Comparison of ENCODE assay signal across 8 mouse cellular contexts in genomic region chr8:111538194-111538593, GRCm38 (mm10). TPM values are rescaled to one million over a fixed set of nuclear protein-coding genes. Genes with fewer than 3 reads are reported as not detected.
DNase-seq lines count a peak whose midpoint lies in the region; ATAC-seq and TF ChIP-seq lines count a peak whose summit lies in the region.

No protein-coding gene starts in this region.

- H3K36me3 ChIP-seq in G1E (replicated peaks): peaks cover 32% of the 10 kb centered on the region
- H3K36me3 ChIP-seq in embryonic facial prominence, embryonic 14.5 days (ENCODE audit: control insufficient read depth, insufficient read depth, low read length): peaks cover 5% of the 10 kb centered on the region; the same call in 1 of the 2 replicates
- H3K36me3 ChIP-seq in hindbrain, embryonic 13.5 days: no peaks in the 10 kb centered on the region
- 0 out of 2 replicates have a peak, but pooled peaks cover 4% of the 10 kb centered on the region for H3K36me3 ChIP-seq in liver, embryonic 12.5 days
- no peaks in the 10 kb centered on the region for H3K36me3 ChIP-seq in neural tube, embryonic 14.5 days (ENCODE audit: control insufficient read depth, insufficient read depth, low read length)

- H3K27me3 ChIP-seq in G1E (ENCODE audit: insufficient read depth, low read length): no peaks in the 10 kb centered on the region
- H3K27me3 ChIP-seq in embryonic facial prominence, embryonic 14.5 days (replicated peaks; ENCODE audit: control insufficient read depth, insufficient read depth, low read length): no peaks in the 10 kb centered on the region
- no peaks in the 10 kb centered on the region for H3K27me3 ChIP-seq in hindbrain, embryonic 13.5 days
- no peaks in the 10 kb centered on the region for H3K27me3 ChIP-seq in liver, embryonic 12.5 days (replicated peaks)
- H3K27me3 ChIP-seq in neural tube, embryonic 14.5 days (ENCODE audit: control insufficient read depth, insufficient read depth, low read length): no peaks in the 10 kb centered on the region

- ATAC-seq in G1E (ENCODE audit: extremely low read depth, insufficient number of reproducible peaks, low FRiP score, poor library complexity, severe bottlenecking): no peak
- no peak for ATAC-seq in embryonic facial prominence, embryonic 14.5 days (ENCODE audit: low read depth)
- no peak for ATAC-seq in hindbrain, embryonic 13.5 days (ENCODE audit: low FRiP score)
- no peak for ATAC-seq in liver, embryonic 12.5 days
- ATAC-seq in neural tube, embryonic 14.5 days (ENCODE audit: low read depth): no peak

- no peaks in the 10 kb centered on the region for H3K9me3 ChIP-seq in G1E (replicated peaks)
- no peaks in the 10 kb centered on the region for H3K9me3 ChIP-seq in embryonic facial prominence, embryonic 14.5 days (ENCODE audit: control insufficient read depth, low read length)
- no peaks in the 10 kb centered on the region for H3K9me3 ChIP-seq in hindbrain, embryonic 13.5 days
- no peaks in the 10 kb centered on the region for H3K9me3 ChIP-seq in liver, embryonic 12.5 days (replicated peaks)
- H3K9me3 ChIP-seq in neural tube, embryonic 14.5 days (ENCODE audit: control insufficient read depth, low read length): no peaks in the 10 kb centered on the region

- peak overlapping the region; percentile 89 for H3K4me3 ChIP-seq in G1E (ENCODE audit: low read depth, low read length)
- H3K4me3 ChIP-seq in embryonic facial prominence, embryonic 14.5 days (ENCODE audit: low read depth, low read length): peak overlapping the region; percentile 93
- peak overlapping the region; percentile 99 for H3K4me3 ChIP-seq in hindbrain, embryonic 13.5 days
- H3K4me3 ChIP-seq in liver, embryonic 12.5 days: peak overlapping the region; percentile 78
- peak overlapping the region; percentile 96 for H3K4me3 ChIP-seq in neural tube, embryonic 14.5 days (ENCODE audit: low read depth, low read length)

- peaks cover 48% of the 10 kb centered on the region for H3K4me1 ChIP-seq in G1E (ENCODE audit: insufficient read depth, low read depth, low read length)
- H3K4me1 ChIP-seq in embryonic facial prominence, embryonic 14.5 days (ENCODE audit: control insufficient read depth, insufficient read depth, low read length): peaks cover 28% of the 10 kb centered on the region
- H3K4me1 ChIP-seq in hindbrain, embryonic 13.5 days (replicated peaks): peaks cover 52% of the 10 kb centered on the region
- H3K4me1 ChIP-seq in liver, embryonic 12.5 days: peaks cover 61% of the 10 kb centered on the region
- H3K4me1 ChIP-seq in neural tube, embryonic 14.5 days (ENCODE audit: control insufficient read depth, insufficient read depth, low read length): peaks cover 33% of the 10 kb centered on the region

- DNase-seq in 3T3-L1 (ENCODE audit: low read depth, low spot score) (peak; percentile 83), G1E (ENCODE audit: low spot score) (no peak)
- no peak for DNase-seq in embryonic facial prominence, embryonic 14.5 days (ENCODE audit: low spot score)
- DNase-seq in retina, embryonic 14.5 days (ENCODE audit: low spot score): no peak
- DNase-seq in urinary bladder, postnatal 25 days (ENCODE audit: low spot score): no peak

- H3K27ac ChIP-seq in embryonic facial prominence, embryonic 14.5 days (replicated peaks; ENCODE audit: low read depth, low read length): no peak overlapping the region
- peak overlapping the region; percentile 30; the same call in 1 of the 2 replicates for H3K27ac ChIP-seq in hindbrain, embryonic 13.5 days
- no peak overlapping the region for H3K27ac ChIP-seq in liver, embryonic 12.5 days
- 0 out of 2 replicates have a peak overlapping the region, but pooled peaks have one; percentile 22 for H3K27ac ChIP-seq in neural tube, embryonic 14.5 days (ENCODE audit: low read depth, low read length)

- WGBS in embryonic facial prominence, embryonic 14.5 days: 4% methylated on average over 2 of the region's 2 CpGs
- 0% methylated on average over 2 of the region's 2 CpGs for WGBS in hindbrain, embryonic 13.5 days
- 15% methylated on average over 2 of the region's 2 CpGs for WGBS in liver, embryonic 12.5 days (ENCODE audit: insufficient replicate concordance)
- 0% methylated on average over 2 of the region's 2 CpGs for WGBS in neural tube, embryonic 14.5 days

- no peak for TF ChIP-seq CTCF in G1E (IDR thresholded peaks at IDR 0.05; ENCODE audit: low read depth, low read length)

- H3K4me2 ChIP-seq in embryonic facial prominence, embryonic 14.5 days (ENCODE audit: low read depth, low read length): peak overlapping the region; percentile 71
- H3K4me2 ChIP-seq in hindbrain, embryonic 13.5 days: peak overlapping the region; percentile 99
- peak overlapping the region; percentile 99 for H3K4me2 ChIP-seq in liver, embryonic 12.5 days
- H3K4me2 ChIP-seq in neural tube, embryonic 14.5 days (ENCODE audit: low read depth, low read length): peak overlapping the region; percentile 94

- H3K9ac ChIP-seq in embryonic facial prominence, embryonic 14.5 days (ENCODE audit: low read depth, low read length): peak overlapping the region; percentile 96
- H3K9ac ChIP-seq in hindbrain, embryonic 13.5 days: peak overlapping the region; percentile 98
- peak overlapping the region; percentile 85; the same call in 1 of the 2 replicates for H3K9ac ChIP-seq in liver, embryonic 12.5 days
- peak overlapping the region; percentile 95 for H3K9ac ChIP-seq in neural tube, embryonic 14.5 days (replicated peaks; ENCODE audit: low read depth, low read length)

RNA-seq across cellular contexts. Expression of gene Znrf1, which starts 2.3 kb away (rescaled TPM):
- total RNA-seq in G1E (2014; fragmentation: Nextera tagmentation) (47.6 and 48.8 TPM in 2 replicates), G1E (2017) (22.8 and 36.1 TPM in 2 replicates)
- 62.8 and 65.5 TPM in 2 replicates for polyA plus RNA-seq in G1E (2012)
- polyA plus RNA-seq in embryonic facial prominence, embryonic 14.5 days (2014; fragmentation: Nextera tagmentation; extraction: Ambion mirVana): 35.6 and 39.1 TPM in 2 replicates
- 77.3 and 80.0 TPM in 2 replicates for polyA plus RNA-seq in hindbrain, embryonic 13.5 days (2015; fragmentation: Nextera tagmentation; extraction: Ambion mirVana)
- polyA plus RNA-seq in liver, embryonic 12.5 days (2016; fragmentation: Nextera tagmentation; extraction: Ambion mirVana): 17.3 and 18.3 TPM in 2 replicates
- polyA plus RNA-seq in neural tube, embryonic 14.5 days (2014; fragmentation: Nextera tagmentation; extraction: Ambion mirVana): 96.5 and 101 TPM in 2 replicates

RNA-seq across cellular contexts. Expression of gene Wdr59, which starts 16.3 kb away (rescaled TPM):
- total RNA-seq in G1E (2014; fragmentation: Nextera tagmentation) (10.5 and 17.4 TPM in 2 replicates), G1E (2017) (5.9 and 6.7 TPM in 2 replicates)
- polyA plus RNA-seq in G1E (2012): 2.5 and 3.3 TPM in 2 replicates
- polyA plus RNA-seq in embryonic facial prominence, embryonic 14.5 days (2014; fragmentation: Nextera tagmentation; extraction: Ambion mirVana): 4.6 and 4.7 TPM in 2 replicates
- 7.4 and 8.3 TPM in 2 replicates for polyA plus RNA-seq in hindbrain, embryonic 13.5 days (2015; fragmentation: Nextera tagmentation; extraction: Ambion mirVana)
- 2.8 and 3.1 TPM in 2 replicates for polyA plus RNA-seq in liver, embryonic 12.5 days (2016; fragmentation: Nextera tagmentation; extraction: Ambion mirVana)
- polyA plus RNA-seq in neural tube, embryonic 14.5 days (2014; fragmentation: Nextera tagmentation; extraction: Ambion mirVana): 7.4 and 8.5 TPM in 2 replicates

Comparison
In these comparisons a context has a peak if more than half of its experiments do, and no peak if none do; other contexts are left out.
1. H3K27ac ChIP-seq: peak in hindbrain, embryonic 13.5 days (single experiment) and neural tube, embryonic 14.5 days (single experiment); none in embryonic facial prominence, embryonic 14.5 days (single experiment) and liver, embryonic 12.5 days (single experiment).
2. Peak in every context shown above with its lines, with median percentiles within 50 percentile points of each other: H3K4me3 ChIP-seq, H3K4me2 ChIP-seq and H3K9ac ChIP-seq.